Mouse (Mus musculus) intestine, postnatal 0 days (tissue): ENCODE results near the gene Apopt1. TPM values are rescaled to one million over a fixed set of nuclear protein-coding genes. Genes with fewer than 3 reads are reported as not detected.

Source experiments
- ATAC-seq: fragments of 200-750 bp; cut with Nextera tagmentation; 2 replicates; pipeline ENCODE4 v1.8.0; 2017; ENCODE audit warnings: mild to moderate bottlenecking, moderate TSS enrichment, moderate library complexity
- H3K27ac ChIP-seq: fragments of 300-500 bp; sonication (generic); 2 replicates; pipeline ENCODE4 v1.5.1; 2014; ENCODE audit warnings: mild to moderate bottlenecking, low read depth, low read length, moderate library complexity
- H3K27me3 ChIP-seq: fragments of 300-500 bp; sonication (generic); replicated peaks from 2 replicates; pipeline ENCODE4 v1.6.1; 2014; ENCODE audit warnings: low read length, mixed read lengths; ENCODE audit not compliant: control insufficient read depth, insufficient read depth
- H3K36me3 ChIP-seq: fragments of 300-500 bp; sonication (generic); 2 replicates; pipeline ENCODE4 v1.6.1; 2014; ENCODE audit warnings: mild to moderate bottlenecking, moderate library complexity; ENCODE audit not compliant: control insufficient read depth, insufficient read depth
- H3K4me1 ChIP-seq: fragments of 300-500 bp; sonication (generic); replicated peaks from 2 replicates; pipeline ENCODE4 v1.6.1; 2014; ENCODE audit warnings: antibody characterized with exemption, low read length, mixed read lengths; ENCODE audit not compliant: control insufficient read depth, insufficient read depth
- H3K4me2 ChIP-seq: fragments of 300-500 bp; sonication (generic); replicated peaks from 2 replicates; pipeline ENCODE4 v1.6.1; 2014; ENCODE audit warnings: low read depth, mild to moderate bottlenecking, moderate library complexity
- H3K4me3 ChIP-seq: fragments of 300-500 bp; sonication (generic); 2 replicates; pipeline ENCODE4 v1.5.1; 2014; ENCODE audit warnings: low read depth, low read length
- H3K9ac ChIP-seq: fragments of 300-500 bp; sonication (generic); 2 replicates; pipeline ENCODE4 v1.6.1; 2014; ENCODE audit warnings: mild to moderate bottlenecking, low read depth, low read length
- H3K9me3 ChIP-seq: fragments of 300-500 bp; sonication (generic); 2 replicates; pipeline ENCODE4 v1.6.1; 2016; ENCODE audit warnings: mixed run types; ENCODE audit not compliant: control insufficient read depth
- CTCF ChIP-seq: sonication (generic); IDR thresholded peaks from 2 replicates; pipeline ENCODE4 v1.5.1; 2016; ENCODE audit warnings: low read depth, mild to moderate bottlenecking, control low read depth, antibody characterized with exemption, moderate library complexity
- WGBS: fragments of 180-500 bp; shearing (Covaris S2); extraction: QIAGEN DNeasy Blood & Tissue Kit; methylation state at CpG from one replicate; pipeline ENCODE4 v1.1.7; 2014; 5-methylcytosine and 5-hydroxymethylcytosine counted together
- polyA plus RNA-seq: library from polyadenylated mRNA; unstranded; fragments of >200 nt; fragmentation: Nextera tagmentation; extraction: Ambion mirVana; gene quantifications from 2 replicates; pipeline ENCODE4 v1.2.1, GENCODE M21; 2015

Apopt1 gene
- polyA plus RNA-seq, 1 experiment from 2014 or later = 44.8 TPM

DNA sequence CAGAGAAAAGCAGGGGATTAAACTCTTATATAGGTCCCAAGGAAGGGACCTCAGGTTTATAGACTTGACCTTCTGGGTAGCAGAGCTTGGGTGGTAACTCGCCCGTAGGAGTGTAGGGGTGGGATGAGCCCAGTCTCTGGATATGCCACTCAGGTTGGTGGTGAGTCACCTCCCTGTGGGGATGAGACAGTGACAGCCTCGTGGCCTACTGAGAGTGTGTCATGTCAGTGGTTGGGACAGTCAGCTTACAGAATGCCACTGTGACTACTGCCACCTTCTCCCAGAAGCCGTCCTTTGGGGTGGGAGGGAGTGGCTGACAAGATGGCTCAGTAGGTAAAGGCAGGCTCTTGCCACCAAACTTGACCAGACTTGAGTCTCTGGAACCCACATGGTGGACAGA lies 26.7 kb upstream of the Apopt1 start:
- Histone ChIP-seq H3K27ac (0 out of 2 replicates have a peak overlapping the region, but pooled peaks have one; percentile 69), H3K9me3 (no peaks in the 10 kb centered on the region), H3K9ac (no peak overlapping the region), H3K27me3 (no peaks in the 10 kb centered on the region), H3K4me3 (no peak overlapping the region), H3K4me2 (no peak overlapping the region), H3K4me1 (peaks cover 26% of the 10 kb centered on the region; the same call in 1 of the 2 replicates), H3K36me3 (peaks cover 8% of the 10 kb centered on the region; the same call in 1 of the 2 replicates)
- no peak for TF ChIP-seq CTCF
- WGBS = 68% methylated on average over 4 of the region's 4 CpGs
- ATAC-seq = no peak

- H3K4me1 ChIP-seq = peaks cover 28% of the 10 kb centered on the region; the same call in 1 of the 2 replicates
- peak overlapping the region; percentile 69 for H3K27ac ChIP-seq
- no peak overlapping the region for H3K4me3 ChIP-seq
- 0 out of 2 replicates have a peak, but pooled peaks cover under 1% of the 10 kb centered on the region for H3K36me3 ChIP-seq
- ATAC-seq = peak; percentile 44
- TF ChIP-seq CTCF = no peak
- no peak overlapping the region; the same call in 1 of the 2 replicates for H3K9ac ChIP-seq
- no peak overlapping the region for H3K4me2 ChIP-seq
- 28% methylated on average over 14 of the region's 14 CpGs for WGBS
- no peaks in the 10 kb centered on the region for H3K9me3 ChIP-seq
- no peaks in the 10 kb centered on the region for H3K27me3 ChIP-seq
Observed at GRCm38 (mm10) chr12:111687350-111688068, 25.6 kb upstream of the Apopt1 start.

GRCm38 (mm10) chr12:111688069-111688428 lies 25.0 kb upstream of the Apopt1 start:
- Histone ChIP-seq H3K4me3 (no peak overlapping the region), H3K4me2 (no peak overlapping the region), H3K27ac (no peak overlapping the region), H3K9me3 (no peaks in the 10 kb centered on the region), H3K4me1 (peaks cover 29% of the 10 kb centered on the region; the same call in 1 of the 2 replicates), H3K27me3 (no peaks in the 10 kb centered on the region), H3K36me3 (no peaks in the 10 kb centered on the region), H3K9ac (no peak overlapping the region)
- no peak for TF ChIP-seq CTCF
- no peak for ATAC-seq
- WGBS = 35% methylated on average over 2 of the region's 2 CpGs

- no peaks in the 10 kb centered on the region for H3K9me3 ChIP-seq
- H3K27me3 ChIP-seq = no peaks in the 10 kb centered on the region
- no peak for TF ChIP-seq CTCF
- peak; percentile 70 for ATAC-seq
- 0 out of 2 replicates have a peak overlapping the region, but pooled peaks have one; percentile 9 for H3K4me2 ChIP-seq
- H3K27ac ChIP-seq = peak overlapping the region; percentile 28; the same call in 1 of the 2 replicates
- H3K4me3 ChIP-seq = no peak overlapping the region
- WGBS = 40% methylated on average over 11 of the region's 11 CpGs
- H3K9ac ChIP-seq = no peak overlapping the region
- H3K36me3 ChIP-seq = no peaks in the 10 kb centered on the region
- peaks cover 37% of the 10 kb centered on the region for H3K4me1 ChIP-seq
Observed at GRCm38 (mm10) chr12:111689426-111689825, 23.6 kb upstream of the Apopt1 start.

- Histone ChIP-seq H3K9ac (no peak overlapping the region), H3K27me3 (no peaks in the 10 kb centered on the region), H3K36me3 (no peaks in the 10 kb centered on the region), H3K4me2 (no peak overlapping the region), H3K4me1 (peaks cover 40% of the 10 kb centered on the region), H3K4me3 (no peak overlapping the region), H3K27ac (no peak overlapping the region), H3K9me3 (no peaks in the 10 kb centered on the region)
- WGBS = 43% methylated on average over 5 of the region's 5 CpGs
- no peak for ATAC-seq
- peak; percentile 19; the same call in 1 of the 2 replicates for TF ChIP-seq CTCF
Observed at GRCm38 (mm10) chr12:111691346-111691872, 21.7 kb upstream of the Apopt1 start.

DNA sequence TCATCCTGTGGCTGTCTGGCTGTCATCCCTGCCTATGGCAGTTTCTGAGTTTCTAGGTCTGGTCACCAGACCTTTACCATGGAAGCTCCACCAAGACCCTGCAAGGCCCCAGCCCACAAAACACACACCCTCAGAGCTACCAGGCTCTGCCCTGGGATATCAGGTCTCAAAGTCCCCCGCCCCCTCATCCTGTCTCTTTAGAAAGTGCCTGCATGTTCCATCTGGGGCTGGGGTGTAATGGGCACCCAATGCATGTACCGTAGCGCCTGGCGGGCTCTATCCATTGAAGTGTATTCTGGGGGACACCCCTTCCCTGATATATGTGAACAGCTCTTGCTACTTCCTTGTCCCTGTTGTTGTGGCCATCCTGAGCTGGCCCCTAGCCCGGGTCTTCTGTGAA lies 20.2 kb upstream of the Apopt1 start:
- Histone ChIP-seq H3K27me3 (no peaks in the 10 kb centered on the region), H3K9ac (0 out of 2 replicates have a peak overlapping the region, but pooled peaks have one; percentile 7), H3K4me2 (no peak overlapping the region), H3K4me1 (peaks cover 28% of the 10 kb centered on the region), H3K27ac (peak overlapping the region; percentile 70; the same call in 1 of the 2 replicates), H3K4me3 (no peak overlapping the region), H3K36me3 (no peaks in the 10 kb centered on the region), H3K9me3 (no peaks in the 10 kb centered on the region)
- TF ChIP-seq CTCF = no peak
- 87% methylated on average over 5 of the region's 5 CpGs for WGBS
- ATAC-seq = no peak
